14 mouse cellular contexts compared by ENCODE assay signal in genomic region chr2:129178182-129178908, GRCm38 (mm10). TPM values are rescaled to one million over a fixed set of nuclear protein-coding genes. Genes with fewer than 3 reads are reported as not detected.
A peak's percentile ranks its signal among the peaks of the same experiment; 100 is the strongest.
DNase-seq lines count a peak whose midpoint lies in the region; ATAC-seq and TF ChIP-seq lines count a peak whose summit lies in the region.
"Had no signal": no experiment of that assay in that cellular context is flagged by ENCODE, and none has a peak within 500 bp of the region (broad histone marks: within the 10 kb centered on the region; RNA-seq: fewer than 3 reads in every experiment).

No protein-coding gene starts in this region.

- TF ChIP-seq CTCF in ES-Bruce4 (IDR thresholded peaks at IDR 0.05; ENCODE audit: low read depth, low read length), result no peak

- H3K4me2 ChIP-seq in intestine, embryonic 16.5 days (ENCODE audit: low read depth, low read length), result peak overlapping the region; percentile 37
- H3K4me2 ChIP-seq: kidney, embryonic 15.5 days; liver, embryonic 15.5 days had no signal

- no peaks in the 10 kb centered on the region for H3K27me3 ChIP-seq in ES-Bruce4 (ENCODE audit: control insufficient read depth, insufficient read depth, low read length, poor library complexity, severe bottlenecking)
- H3K27me3 ChIP-seq in intestine, embryonic 16.5 days (replicated peaks; ENCODE audit: control insufficient read depth, insufficient read depth, low read length), result no peaks in the 10 kb centered on the region
- H3K27me3 ChIP-seq: kidney, embryonic 15.5 days had no signal

- H3K27ac ChIP-seq in ES-Bruce4 (ENCODE audit: insufficient read depth, low read length), result peak overlapping the region; percentile 99
- no peak overlapping the region for H3K27ac ChIP-seq in intestine, embryonic 16.5 days (ENCODE audit: low read length)
- H3K27ac ChIP-seq: kidney, embryonic 15.5 days; liver, embryonic 15.5 days had no signal

- DNase-seq in CD4-positive helper T cell, adult 2 months (ENCODE audit: low read depth, low spot score), result peak; percentile 33
- peak; percentile 55 for DNase-seq in lung, postnatal 36 days
- no peak for DNase-seq in ovary, postnatal 14 days (ENCODE audit: low spot score)
- no peak for DNase-seq in kidney, postnatal 14 days
- no peak for DNase-seq in adrenal gland, postnatal 36 days
- DNase-seq: cerebellum, adult 9-10 months; gastrocnemius, postnatal 10 days; heart, adult 18-20 months; right cerebral cortex, postnatal 14 days had no signal

- H3K36me3 ChIP-seq in ES-Bruce4 (ENCODE audit: control insufficient read depth, insufficient read depth, low read length, poor library complexity, severe bottlenecking), result no peaks in the 10 kb centered on the region
- no peaks in the 10 kb centered on the region for H3K36me3 ChIP-seq in intestine, embryonic 16.5 days (ENCODE audit: control insufficient read depth, insufficient read depth, low read length)
- H3K36me3 ChIP-seq: kidney, embryonic 15.5 days; liver, embryonic 15.5 days had no signal

- peak overlapping the region; percentile 56 for H3K9ac ChIP-seq in ES-Bruce4 (ENCODE audit: low read depth, poor library complexity, severe bottlenecking)
- no peak overlapping the region for H3K9ac ChIP-seq in intestine, embryonic 16.5 days (ENCODE audit: low read depth, low read length)
- H3K9ac ChIP-seq: kidney, embryonic 15.5 days; liver, embryonic 15.5 days had no signal

- H3K4me1 ChIP-seq in ES-Bruce4 (ENCODE audit: control insufficient read depth, insufficient read depth, low read length), result peaks cover 4% of the 10 kb centered on the region
- no peaks in the 10 kb centered on the region for H3K4me1 ChIP-seq in intestine, embryonic 16.5 days (ENCODE audit: control insufficient read depth, insufficient read depth, low read length)

- whole genome bisulfite sequencing in intestine, embryonic 16.5 days, result 33% methylated on average over 10 of the region's 10 CpGs

- no peaks in the 10 kb centered on the region for H3K9me3 ChIP-seq in ES-Bruce4 (replicated peaks; ENCODE audit: control insufficient read depth, insufficient read depth, low read length, poor library complexity, severe bottlenecking)
- H3K9me3 ChIP-seq in intestine, embryonic 16.5 days (ENCODE audit: control insufficient read depth, low read length), result no peaks in the 10 kb centered on the region
- H3K9me3 ChIP-seq: kidney, embryonic 15.5 days; liver, embryonic 15.5 days had no signal

- ATAC-seq in intestine, embryonic 16.5 days, result peak; percentile 67
- no peak for ATAC-seq in frontal cortex, adult (ENCODE audit: low TSS enrichment)

- no peak for TF ChIP-seq POLR2A in ES-Bruce4 (IDR thresholded peaks at IDR 0.05; ENCODE audit: insufficient read depth, low read length)

- TF ChIP-seq EP300 in ES-Bruce4 (IDR thresholded peaks at IDR 0.05; ENCODE audit: insufficient read depth, low read depth, low read length), result peak; percentile 98

- peak overlapping the region; percentile 10; the same call in 1 of the 2 replicates for H3K4me3 ChIP-seq in ES-Bruce4 (ENCODE audit: low read depth, low read length)
- H3K4me3 ChIP-seq in intestine, embryonic 16.5 days (ENCODE audit: low read length), result 0 out of 2 replicates have a peak overlapping the region, but pooled peaks have one; percentile 24
- H3K4me3 ChIP-seq: kidney, embryonic 15.5 days; liver, embryonic 15.5 days had no signal

RNA-seq across cellular contexts. Expression of gene Slc20a1, which starts 20.2 kb away (rescaled TPM):
- 224 and 225 TPM in 2 replicates for polyA plus RNA-seq in ES-Bruce4 (2011; ENCODE audit: insufficient read depth, insufficient read length, low read depth, missing spikeins)
- polyA plus RNA-seq in intestine, embryonic 16.5 days (2015; fragmentation: Nextera tagmentation; extraction: Ambion mirVana), result 28.8 and 30.4 TPM in 2 replicates
- 10 to 100 TPM; 16.1 to 20.3 TPM for total RNA-seq in adrenal gland, postnatal 36 days (2021)

RNA-seq across cellular contexts. Expression of gene Chchd5, which starts 48.8 kb away (rescaled TPM):
- polyA plus RNA-seq in ES-Bruce4 (2011; ENCODE audit: insufficient read depth, insufficient read length, low read depth, missing spikeins), result 43.8 and 46.5 TPM in 2 replicates
- polyA plus RNA-seq in intestine, embryonic 16.5 days (2015; fragmentation: Nextera tagmentation; extraction: Ambion mirVana), result 23.8 and 26.9 TPM in 2 replicates
- 10 to 100 TPM; 17.0 to 23.4 TPM for total RNA-seq in adrenal gland, postnatal 36 days (2021)

Comparison
In these comparisons a context has a peak if more than half of its experiments do, and no peak if none do; other contexts are left out.
1. DNase-seq: peak in CD4-positive helper T cell, adult 2 months (single experiment) and lung, postnatal 36 days (single experiment); none in ovary, postnatal 14 days (single experiment), kidney, postnatal 14 days (single experiment) and adrenal gland, postnatal 36 days (0 of 2).